Mouse (Mus musculus): ENCODE results near the gene Ahsa1. TPM values are rescaled to one million over a fixed set of nuclear protein-coding genes. Genes with fewer than 3 reads are reported as not detected.

Ahsa1 gene
- polyA plus RNA-seq, 1 experiment = 53.5 TPM

DNA sequence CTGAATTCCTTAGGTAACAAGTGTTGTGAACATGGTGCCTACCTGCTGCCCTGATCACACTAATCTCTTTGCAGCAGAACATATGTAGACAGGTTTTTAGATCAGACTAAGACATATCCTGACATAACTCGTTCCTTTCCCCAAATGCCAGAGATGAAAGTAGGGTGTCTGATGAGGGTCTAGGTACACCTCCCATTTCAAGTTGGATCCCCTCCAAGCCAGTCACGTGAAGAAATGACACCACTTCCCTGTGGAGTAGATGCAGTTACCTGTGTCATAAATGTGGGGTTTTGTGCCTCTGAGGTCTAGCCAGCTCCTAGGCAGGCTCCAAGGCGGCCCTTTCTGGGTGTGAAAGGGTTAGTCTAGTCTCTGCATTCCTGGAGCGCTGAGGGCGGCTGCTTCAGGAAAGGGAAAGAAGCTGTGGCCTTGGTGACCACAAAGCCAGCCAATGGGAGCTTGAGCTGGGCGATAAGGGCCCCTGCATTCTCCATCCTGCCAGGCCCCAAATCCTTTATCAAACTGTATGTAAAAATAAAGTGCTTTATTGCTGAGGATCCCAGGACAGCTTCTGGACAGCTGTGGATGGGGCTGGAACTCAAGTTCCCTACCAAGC is 11.9 kb downstream of the Ahsa1 start:
- TF ChIP-seq POLR2A (IDR thresholded peaks at IDR 0.05; ENCODE audit: borderline replicate concordance, extremely low read depth, low read depth, low read length) = no peak
- TF ChIP-seq CTCF (IDR thresholded peaks at IDR 0.05; ENCODE audit: insufficient read depth, low read length) = no peak
- Histone ChIP-seq H3K4me1 (ENCODE audit: control insufficient read depth, insufficient read depth, low read length) (no peaks in the 10 kb centered on the region), H3K4me3 (replicated peaks; ENCODE audit: extremely low read depth, low read depth, low read length) (no peak overlapping the region)
- no peak for DNase-seq
- WGBS = 11% methylated on average over 6 of the region's 6 CpGs

DNA sequence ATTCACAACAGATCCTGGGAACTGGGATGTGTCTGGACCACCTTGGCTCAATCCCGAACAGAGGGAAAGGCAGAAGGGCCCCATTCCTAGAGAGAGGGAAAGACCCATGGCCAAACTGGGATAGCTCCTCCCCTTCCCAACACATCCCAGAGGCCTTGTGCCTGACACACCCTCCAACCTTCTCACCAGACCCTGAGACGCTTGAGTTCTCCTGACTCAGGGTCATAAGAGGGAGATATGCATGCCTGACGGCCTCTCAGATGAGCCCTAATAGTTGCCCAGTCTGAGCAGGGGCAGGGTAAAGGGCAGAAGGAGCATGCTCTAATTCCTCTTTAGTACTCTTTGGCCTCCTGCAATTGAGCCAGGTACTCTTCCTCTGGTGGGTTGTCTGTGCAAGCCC is 13.1 kb downstream of the Ahsa1 start:
- 53% methylated on average over 3 of the region's 3 CpGs for WGBS
- Histone ChIP-seq H3K4me1 (ENCODE audit: control insufficient read depth, insufficient read depth, low read length) (no peaks in the 10 kb centered on the region), H3K4me3 (replicated peaks; ENCODE audit: extremely low read depth, low read depth, low read length) (no peak overlapping the region)
- DNase-seq = no peak
- TF ChIP-seq POLR2A (IDR thresholded peaks at IDR 0.05; ENCODE audit: borderline replicate concordance, extremely low read depth, low read depth, low read length) (no peak), CTCF (IDR thresholded peaks at IDR 0.05; ENCODE audit: insufficient read depth, low read length) (no peak)

DNA sequence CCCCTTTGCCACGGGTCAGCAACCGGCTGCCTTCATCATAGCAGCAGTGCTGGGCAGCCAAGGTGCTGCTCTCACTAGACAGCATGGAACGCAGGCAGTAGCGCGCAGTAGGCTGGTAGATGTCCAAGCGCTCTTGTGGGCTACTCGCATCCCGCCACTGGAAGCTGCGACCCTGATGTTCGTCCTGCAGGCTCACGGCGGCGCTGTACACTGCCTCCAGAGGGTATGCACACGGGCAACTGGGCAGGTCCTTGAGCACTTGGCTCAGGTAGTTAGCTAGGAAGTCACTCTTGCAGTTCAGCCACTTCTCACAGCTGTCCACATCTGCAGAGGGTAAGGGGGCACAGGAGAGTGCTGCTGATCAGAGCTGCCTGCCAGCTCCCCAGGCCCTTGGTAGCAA is 13.6 kb downstream of the Ahsa1 start:
- H3K4me3 ChIP-seq (replicated peaks; ENCODE audit: extremely low read depth, low read depth, low read length) = no peak overlapping the region
- TF ChIP-seq CTCF (IDR thresholded peaks at IDR 0.05; ENCODE audit: insufficient read depth, low read length) (peak; percentile 31; the same call in 1 of the 2 replicates), POLR2A (IDR thresholded peaks at IDR 0.05; ENCODE audit: borderline replicate concordance, extremely low read depth, low read depth, low read length) (no peak)
- no peak for DNase-seq
- WGBS = 62% methylated on average over 14 of the region's 14 CpGs
- no peaks in the 10 kb centered on the region for H3K4me1 ChIP-seq (ENCODE audit: control insufficient read depth, insufficient read depth, low read length)

DNA sequence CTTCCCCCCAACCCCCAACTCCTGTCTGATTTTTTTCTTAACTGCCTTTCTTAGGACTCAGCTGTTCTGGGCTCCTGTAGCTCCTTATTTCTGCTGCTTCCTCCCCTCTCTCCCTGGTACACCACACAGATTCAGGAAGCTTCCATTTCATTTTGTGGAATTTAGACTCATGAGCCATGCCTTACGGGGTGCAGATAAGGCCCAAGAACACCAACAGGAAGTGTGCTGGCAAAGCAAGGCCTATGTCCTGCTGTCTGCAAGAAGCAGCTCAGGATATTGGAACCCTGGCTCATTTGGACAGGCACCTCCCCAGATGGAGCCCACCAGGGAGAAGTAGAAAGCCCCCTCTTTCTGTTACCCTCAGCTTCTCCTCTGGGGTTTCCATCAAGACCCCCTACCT is 15.5 kb downstream of the Ahsa1 start:
- WGBS = 47% methylated on average over 1 of the region's 1 CpGs
- Histone ChIP-seq H3K4me3 (replicated peaks; ENCODE audit: extremely low read depth, low read depth, low read length) (no peak overlapping the region), H3K4me1 (ENCODE audit: control insufficient read depth, insufficient read depth, low read length) (no peaks in the 10 kb centered on the region)
- no peak for DNase-seq
- no peak for TF ChIP-seq POLR2A (IDR thresholded peaks at IDR 0.05; ENCODE audit: borderline replicate concordance, extremely low read depth, low read depth, low read length)
- TF ChIP-seq CTCF (IDR thresholded peaks at IDR 0.05; ENCODE audit: insufficient read depth, low read length) = no peak

DNA sequence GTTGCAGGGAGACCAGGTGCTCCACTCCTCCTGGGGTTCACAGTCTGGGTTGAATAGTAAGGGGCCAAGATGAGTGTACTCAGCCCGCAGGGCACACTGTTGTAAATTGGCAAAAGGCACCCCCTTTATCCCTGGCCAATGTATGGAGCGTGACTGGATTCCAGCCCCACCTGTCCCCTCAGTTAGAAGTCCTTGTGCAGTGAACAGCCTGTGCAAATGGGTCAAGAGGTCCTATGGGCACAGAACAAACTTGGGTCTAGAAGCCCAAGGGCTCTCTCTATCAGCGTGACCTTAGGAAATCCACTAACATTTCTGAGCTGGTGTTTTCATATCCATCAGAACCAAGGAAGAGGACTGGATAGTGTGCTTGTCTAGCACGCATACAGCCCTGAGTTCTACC is 16.5 kb downstream of the Ahsa1 start:
- Histone ChIP-seq H3K4me3 (replicated peaks; ENCODE audit: extremely low read depth, low read depth, low read length) (no peak overlapping the region), H3K4me1 (ENCODE audit: control insufficient read depth, insufficient read depth, low read length) (no peaks in the 10 kb centered on the region)
- no peak for DNase-seq
- 84% methylated on average over 4 of the region's 4 CpGs for WGBS
- TF ChIP-seq POLR2A (IDR thresholded peaks at IDR 0.05; ENCODE audit: borderline replicate concordance, extremely low read depth, low read depth, low read length) (no peak), CTCF (IDR thresholded peaks at IDR 0.05; ENCODE audit: insufficient read depth, low read length) (no peak)

DNA sequence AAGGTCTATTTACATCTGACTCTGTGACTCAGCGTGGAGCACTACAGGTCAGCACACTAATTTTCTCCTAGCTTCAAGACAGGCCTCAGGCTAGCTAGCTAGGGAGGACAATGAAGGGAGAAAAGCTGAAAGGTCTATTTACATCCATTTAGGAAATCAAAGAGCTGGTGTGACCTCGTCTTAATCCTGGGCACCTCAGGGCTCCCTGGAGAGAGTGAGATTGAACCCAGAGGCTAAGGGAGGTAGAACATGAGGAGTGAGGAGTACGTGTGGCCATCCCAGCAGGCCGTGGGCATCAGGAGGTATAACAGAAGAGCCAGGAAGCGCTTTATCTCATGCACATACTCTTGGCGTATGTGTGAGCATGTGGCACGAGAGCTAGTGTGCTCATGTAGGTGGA is 17.4 kb downstream of the Ahsa1 start:
- no peak for DNase-seq
- no peaks in the 10 kb centered on the region for H3K4me1 ChIP-seq (ENCODE audit: control insufficient read depth, insufficient read depth, low read length)
- no peak for TF ChIP-seq POLR2A (IDR thresholded peaks at IDR 0.05; ENCODE audit: borderline replicate concordance, extremely low read depth, low read depth, low read length)
- TF ChIP-seq CTCF (IDR thresholded peaks at IDR 0.05; ENCODE audit: insufficient read depth, low read length) = no peak
- WGBS = 75% methylated on average over 7 of the region's 7 CpGs
- no peak overlapping the region for H3K4me3 ChIP-seq (replicated peaks; ENCODE audit: extremely low read depth, low read depth, low read length)

DNA sequence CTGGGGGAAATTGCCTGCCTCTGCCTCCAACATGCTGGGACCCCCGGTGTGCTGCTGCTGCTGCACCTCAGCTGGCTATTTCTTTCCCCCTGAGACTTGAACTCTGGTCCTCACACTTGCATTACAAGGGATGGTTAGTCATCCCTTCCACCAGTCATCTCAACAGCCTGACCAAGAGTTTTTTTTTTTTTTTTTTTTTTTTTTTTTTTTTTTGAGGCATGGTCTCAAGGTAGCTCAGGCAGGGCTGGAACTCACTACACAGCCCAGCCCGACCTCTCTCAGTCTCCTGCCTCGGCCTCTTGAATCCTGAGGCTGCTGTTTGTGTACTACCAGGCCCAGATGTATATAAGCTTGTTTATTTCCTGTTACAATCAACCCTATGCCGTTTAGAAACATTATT is 18.0 kb downstream of the Ahsa1 start:
- DNase-seq = no peak
- 50% methylated on average over 4 of the region's 4 CpGs for whole genome bisulfite sequencing
- H3K4me3 ChIP-seq (replicated peaks; ENCODE audit: extremely low read depth, low read depth, low read length) = no peak overlapping the region
- no peaks in the 10 kb centered on the region for H3K4me1 ChIP-seq (ENCODE audit: control insufficient read depth, insufficient read depth, low read length)
- TF ChIP-seq POLR2A (IDR thresholded peaks at IDR 0.05; ENCODE audit: borderline replicate concordance, extremely low read depth, low read depth, low read length) (no peak), CTCF (IDR thresholded peaks at IDR 0.05; ENCODE audit: insufficient read depth, low read length) (no peak)

DNA sequence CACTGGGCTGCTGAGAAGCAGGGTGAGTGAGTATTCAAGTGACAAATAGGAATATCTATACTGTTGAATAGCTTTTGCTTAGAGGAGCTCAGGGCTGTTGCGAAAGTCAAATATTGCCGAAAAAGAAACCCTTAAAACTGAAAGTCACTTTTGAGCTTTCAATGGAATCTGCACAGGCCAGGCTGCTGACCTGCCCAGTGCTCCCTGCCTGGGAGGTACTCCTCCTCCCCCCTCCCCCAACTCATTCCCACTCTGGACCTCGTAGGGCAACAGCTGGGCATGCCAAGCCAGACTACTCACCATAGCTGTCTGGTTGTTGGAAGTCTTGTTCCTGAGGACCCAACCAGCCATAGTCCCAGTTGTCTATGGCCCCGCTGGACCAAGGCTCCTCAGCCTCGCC is 18.4 kb downstream of the Ahsa1 start:
- 69% methylated on average over 5 of the region's 5 CpGs for WGBS
- Histone ChIP-seq H3K4me3 (replicated peaks; ENCODE audit: extremely low read depth, low read depth, low read length) (no peak overlapping the region), H3K4me1 (ENCODE audit: control insufficient read depth, insufficient read depth, low read length) (no peaks in the 10 kb centered on the region)
- TF ChIP-seq CTCF (IDR thresholded peaks at IDR 0.05; ENCODE audit: insufficient read depth, low read length) (no peak), POLR2A (IDR thresholded peaks at IDR 0.05; ENCODE audit: borderline replicate concordance, extremely low read depth, low read depth, low read length) (no peak)
- no peak for DNase-seq

DNA sequence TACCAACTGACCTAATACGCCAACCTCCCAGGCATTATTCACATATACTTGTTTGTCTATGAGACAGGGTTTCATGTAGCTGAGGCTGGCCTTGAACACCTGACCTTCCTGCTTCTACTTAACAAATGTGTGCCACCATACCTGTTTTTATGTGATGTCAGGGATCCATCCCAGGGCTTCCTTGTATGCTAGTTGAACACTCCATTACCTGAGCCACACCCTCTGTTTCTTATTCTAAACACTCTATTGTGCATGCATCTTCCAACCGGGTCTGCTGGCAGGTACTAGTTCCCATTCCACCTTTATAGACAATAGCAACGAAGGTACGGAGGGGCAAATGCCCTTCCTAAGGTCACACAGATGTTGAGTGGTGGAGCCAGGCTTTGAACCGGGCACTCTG is 22.8 kb downstream of the Ahsa1 start:
- no peak overlapping the region for H3K4me3 ChIP-seq (replicated peaks; ENCODE audit: extremely low read depth, low read depth, low read length)
- no peak for DNase-seq
- WGBS = 90% methylated on average over 5 of the region's 5 CpGs
- no peak for TF ChIP-seq CTCF (IDR thresholded peaks at IDR 0.05; ENCODE audit: insufficient read depth, low read length)
- no peak for TF ChIP-seq POLR2A (IDR thresholded peaks at IDR 0.05; ENCODE audit: borderline replicate concordance, extremely low read depth, low read depth, low read length)
- H3K4me1 ChIP-seq (ENCODE audit: control insufficient read depth, insufficient read depth, low read length) = peaks cover 1% of the 10 kb centered on the region; the same call in 1 of the 2 replicates

DNA sequence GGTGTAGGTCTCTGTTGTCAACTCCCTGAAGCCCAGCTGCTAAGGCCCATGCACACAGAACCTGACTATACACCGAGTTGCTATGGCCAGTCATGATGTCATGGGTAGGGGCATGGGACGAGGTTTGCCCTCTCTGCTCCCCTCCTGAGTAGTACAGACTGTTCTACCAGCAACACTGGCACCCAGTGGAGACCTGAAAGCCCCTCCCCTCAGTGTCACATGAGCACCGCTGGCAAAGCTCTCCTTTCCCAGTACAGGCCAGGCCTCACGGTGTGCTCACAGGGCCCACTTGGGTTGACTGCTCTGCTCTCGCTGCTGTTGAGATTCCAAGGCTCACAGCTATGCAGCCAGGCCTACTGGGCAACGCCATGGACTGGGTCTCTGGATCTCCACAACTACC is 27.7 kb downstream of the Ahsa1 start:
- H3K4me3 ChIP-seq (replicated peaks; ENCODE audit: extremely low read depth, low read depth, low read length) = no peak overlapping the region
- TF ChIP-seq POLR2A (IDR thresholded peaks at IDR 0.05; ENCODE audit: borderline replicate concordance, extremely low read depth, low read depth, low read length) (0 out of 2 replicates have a peak, but pooled peaks have one; percentile 8), CTCF (IDR thresholded peaks at IDR 0.05; ENCODE audit: insufficient read depth, low read length) (no peak)
- peaks cover 2% of the 10 kb centered on the region; the same call in 1 of the 2 replicates for H3K4me1 ChIP-seq (ENCODE audit: control insufficient read depth, insufficient read depth, low read length)
- DNase-seq = no peak
- WGBS = 63% methylated on average over 6 of the region's 6 CpGs
